Mouse (Mus musculus) embryonic facial prominence, embryonic 10.5 days (tissue): Measurements from ENCODE around the gene Dnmt1. TPM values are rescaled to one million over a fixed set of nuclear protein-coding genes. Genes with fewer than 3 reads are reported as not detected.

Experiments used
- DNase-seq: peaks from one replicate; pipeline ENCODE4 v3.0.0-alpha.2; 2017; ENCODE audit warnings: low spot score
- H3K27ac ChIP-seq: fragments of 300-500 bp; sonication (generic); replicated peaks from 2 replicates; pipeline ENCODE4 v1.5.1; 2016; ENCODE audit warnings: mild to moderate bottlenecking
- H3K27me3 ChIP-seq: fragments of 300-500 bp; sonication (generic); replicated peaks from 2 replicates; pipeline ENCODE4 v1.6.1; 2016; ENCODE audit warnings: low read depth, mild to moderate bottlenecking; ENCODE audit not compliant: poor library complexity, severe bottlenecking
- H3K36me3 ChIP-seq: fragments of 300-500 bp; sonication (generic); replicated peaks from 2 replicates; pipeline ENCODE4 v1.6.1; 2016; ENCODE audit warnings: mild to moderate bottlenecking, moderate library complexity
- H3K4me1 ChIP-seq: fragments of 300-500 bp; sonication (generic); 2 replicates; pipeline ENCODE4 v1.6.1; 2016
- H3K4me3 ChIP-seq: fragments of 300-500 bp; sonication (generic); 2 replicates; pipeline ENCODE4 v1.5.1; 2016; ENCODE audit warnings: mild to moderate bottlenecking, moderate library complexity
- H3K9me3 ChIP-seq: fragments of 300-500 bp; sonication (generic); 2 replicates; pipeline ENCODE4 v1.6.1; 2016; ENCODE audit warnings: mild to moderate bottlenecking
- WGBS: fragments of 180-500 bp; shearing (Covaris S2); methylation state at CpG from one replicate; pipeline ENCODE4 v1.1.7; 2016; 5-methylcytosine and 5-hydroxymethylcytosine counted together
- polyA plus RNA-seq: library from polyadenylated mRNA; unstranded; fragments of >200 nt; fragmentation: Nextera tagmentation; extraction: Ambion mirVana; gene quantifications from 2 replicates; pipeline ENCODE4 v1.2.1, GENCODE M21; 2016

Dnmt1 gene
- polyA plus RNA-seq, 1 experiment from 2014 or later: 168 TPM

- WGBS: 2% methylated on average over 10 of the region's 10 CpGs
- peak overlapping the region; percentile 40 for H3K4me3 ChIP-seq
- no peaks in the 10 kb centered on the region for H3K9me3 ChIP-seq
- peaks cover 15% of the 10 kb centered on the region; the same call in 1 of the 2 replicates for H3K27me3 ChIP-seq
- peaks cover 14% of the 10 kb centered on the region for H3K4me1 ChIP-seq
- H3K27ac ChIP-seq: peak overlapping the region; percentile 48
- peak; percentile 73 for DNase-seq
- H3K36me3 ChIP-seq: no peaks in the 10 kb centered on the region
These were observed 31.2 kb upstream of the Dnmt1 start for GRCm38 (mm10) chr9:20990861-20991260.

- Histone ChIP-seq H3K27ac (no peak overlapping the region), H3K9me3 (no peaks in the 10 kb centered on the region), H3K36me3 (no peaks in the 10 kb centered on the region), H3K4me1 (peaks cover 16% of the 10 kb centered on the region), H3K27me3 (peaks cover 15% of the 10 kb centered on the region; the same call in 1 of the 2 replicates), H3K4me3 (no peak overlapping the region)
- no peak for DNase-seq
- WGBS: 23% methylated on average over 7 of the region's 7 CpGs
These were observed 28.3 kb upstream of the Dnmt1 start for GRCm38 (mm10) chr9:20987953-20988352.

GRCm38 (mm10) chr9:20986952-20987686 lies 27.4 kb upstream of the Dnmt1 start:
- H3K36me3 ChIP-seq: no peaks in the 10 kb centered on the region
- peaks cover 15% of the 10 kb centered on the region; the same call in 1 of the 2 replicates for H3K27me3 ChIP-seq
- H3K4me1 ChIP-seq: peaks cover 24% of the 10 kb centered on the region
- H3K4me3 ChIP-seq: no peak overlapping the region
- no peaks in the 10 kb centered on the region for H3K9me3 ChIP-seq
- no peak overlapping the region for H3K27ac ChIP-seq
- 64% methylated on average over 15 of the region's 15 CpGs for WGBS
- DNase-seq: no peak

GRCm38 (mm10) chr9:20983169-20983568 lies 23.5 kb upstream of the Dnmt1 start:
- Histone ChIP-seq H3K27ac (0 out of 2 replicates have a peak overlapping the region, but pooled peaks have one; percentile 26), H3K9me3 (no peaks in the 10 kb centered on the region), H3K36me3 (no peaks in the 10 kb centered on the region), H3K4me1 (peaks cover 30% of the 10 kb centered on the region), H3K27me3 (0 out of 2 replicates have a peak, but pooled peaks cover 4% of the 10 kb centered on the region), H3K4me3 (no peak overlapping the region)
- WGBS: 38% methylated on average over 5 of the region's 5 CpGs
- DNase-seq: no peak

- peaks cover 35% of the 10 kb centered on the region for H3K4me1 ChIP-seq
- no peak for DNase-seq
- no peak overlapping the region for H3K4me3 ChIP-seq
- H3K36me3 ChIP-seq: no peaks in the 10 kb centered on the region
- no peaks in the 10 kb centered on the region for H3K27me3 ChIP-seq
- no peaks in the 10 kb centered on the region for H3K9me3 ChIP-seq
- 76% methylated on average over 3 of the region's 3 CpGs for WGBS
- H3K27ac ChIP-seq: no peak overlapping the region
These were observed 22.5 kb upstream of the Dnmt1 start for GRCm38 (mm10) chr9:20982171-20982570.

- WGBS: 93% methylated on average over 7 of the region's 7 CpGs
- no peak for DNase-seq
- peaks cover 59% of the 10 kb centered on the region for H3K4me1 ChIP-seq
- H3K36me3 ChIP-seq: no peaks in the 10 kb centered on the region
- no peak overlapping the region for H3K4me3 ChIP-seq
- no peaks in the 10 kb centered on the region for H3K9me3 ChIP-seq
- no peak overlapping the region for H3K27ac ChIP-seq
- H3K27me3 ChIP-seq: no peaks in the 10 kb centered on the region
These were observed 20.1 kb upstream of the Dnmt1 start for GRCm38 (mm10) chr9:20979769-20980168.

GRCm38 (mm10) chr9:20979181-20979580 lies 19.5 kb upstream of the Dnmt1 start:
- Histone ChIP-seq H3K27ac (peak overlapping the region; percentile 37; the same call in 1 of the 2 replicates), H3K4me1 (peaks cover 64% of the 10 kb centered on the region), H3K27me3 (no peaks in the 10 kb centered on the region), H3K36me3 (no peaks in the 10 kb centered on the region), H3K9me3 (no peaks in the 10 kb centered on the region), H3K4me3 (no peak overlapping the region)
- DNase-seq: no peak
- WGBS: 65% methylated on average over 5 of the region's 5 CpGs

- DNase-seq: no peak
- Histone ChIP-seq H3K27me3 (no peaks in the 10 kb centered on the region), H3K36me3 (no peaks in the 10 kb centered on the region), H3K4me3 (no peak overlapping the region), H3K27ac (peak overlapping the region; percentile 37; the same call in 1 of the 2 replicates), H3K9me3 (no peaks in the 10 kb centered on the region), H3K4me1 (peaks cover 67% of the 10 kb centered on the region)
- WGBS: 63% methylated on average over 10 of the region's 10 CpGs
These were observed 18.9 kb upstream of the Dnmt1 start for GRCm38 (mm10) chr9:20978409-20979095.

GRCm38 (mm10) chr9:20976961-20977689 lies 17.4 kb upstream of the Dnmt1 start:
- Histone ChIP-seq H3K27me3 (no peaks in the 10 kb centered on the region), H3K4me1 (peaks cover 68% of the 10 kb centered on the region), H3K36me3 (no peaks in the 10 kb centered on the region), H3K27ac (peak overlapping the region; percentile 98), H3K9me3 (no peaks in the 10 kb centered on the region), H3K4me3 (peak overlapping the region; percentile 93)
- peak; percentile 56 for DNase-seq
- 2% methylated on average over 4 of the region's 4 CpGs for WGBS

- Histone ChIP-seq H3K36me3 (no peaks in the 10 kb centered on the region), H3K4me1 (peaks cover 75% of the 10 kb centered on the region), H3K9me3 (no peaks in the 10 kb centered on the region), H3K27ac (peak within 1 kb of the TSS; percentile 98), H3K27me3 (no peaks in the 10 kb centered on the region), H3K4me3 (peak within 1 kb of the TSS; percentile 93)
- under 1% methylated on average over 47 of the region's 47 CpGs for WGBS
- peak; percentile 96 for DNase-seq
These were observed 16.7 kb upstream of the Dnmt1 start, which contains the start of gene S1pr2 for GRCm38 (mm10) chr9:20976216-20976960. TSS of gene S1pr2 (minus strand) at chr9:20976781.

- Histone ChIP-seq H3K4me1 (peaks cover 80% of the 10 kb centered on the region), H3K9me3 (no peaks in the 10 kb centered on the region), H3K27ac (peak overlapping the region; percentile 98), H3K27me3 (no peaks in the 10 kb centered on the region), H3K36me3 (peaks cover 7% of the 10 kb centered on the region; the same call in 1 of the 2 replicates), H3K4me3 (peak overlapping the region; percentile 93)
- DNase-seq: peak; percentile 79
- WGBS: 1% methylated on average over 45 of the region's 45 CpGs
These were observed 15.9 kb upstream of the Dnmt1 start for GRCm38 (mm10) chr9:20975431-20976215.
